ENCODE assay signal across 15 mouse cellular contexts in genomic region chr5:75878361-75878760, GRCm38 (mm10).
A peak's percentile ranks its signal among the peaks of the same experiment; 100 is the strongest.
DNase-seq lines count a peak whose midpoint lies in the region.
"Had no signal": no experiment of that assay in that cellular context is flagged by ENCODE, and none has a peak within 500 bp of the region (broad histone marks: within the 10 kb centered on the region; RNA-seq: fewer than 3 reads in every experiment).

No protein-coding gene starts in this region.

- no peaks in the 10 kb centered on the region for H3K9me3 ChIP-seq in heart, embryonic 10.5 days
- H3K9me3 ChIP-seq: limb, embryonic 12.5 days had no signal

- WGBS in heart, embryonic 10.5 days, result 76% methylated on average over 8 of the region's 8 CpGs

- DNase-seq in heart, postnatal 4 days, result peak; percentile 54
- no peak for DNase-seq in heart, embryonic 10.5 days (ENCODE audit: low spot score)
- DNase-seq in lung, postnatal 25 days (ENCODE audit: low spot score), result peak; percentile 10
- no peak for DNase-seq in lung, postnatal 10 days
- DNase-seq in adrenal gland, postnatal 36 days, result peak; percentile 66 to 75
- DNase-seq in kidney, postnatal 25 days, result peak; percentile 65 to 67
- no peak for DNase-seq in layer of hippocampus, adult 9-11 months
- DNase-seq in thymus, postnatal 25 days, result no peak
- DNase-seq: cerebellum, adult 9-10 months; gastrocnemius, adult 2 months; midbrain, embryonic 14.5 days had no signal

- no peak overlapping the region for H3K4me3 ChIP-seq in heart, embryonic 10.5 days
- H3K4me3 ChIP-seq: gastrocnemius, adult 2 months; layer of hippocampus, adult 2 months; limb, embryonic 12.5 days; myocyte had no signal

- H3K27me3 ChIP-seq in heart, embryonic 10.5 days (ENCODE audit: insufficient read depth, poor library complexity, severe bottlenecking), result no peaks in the 10 kb centered on the region
- H3K27me3 ChIP-seq: limb, embryonic 12.5 days had no signal

- H3K4me1 ChIP-seq in heart, embryonic 10.5 days, result peaks cover 29% of the 10 kb centered on the region

- no peak overlapping the region for H3K27ac ChIP-seq in heart, embryonic 10.5 days
- H3K27ac ChIP-seq: layer of hippocampus, adult 2 months; limb, embryonic 12.5 days; liver, embryonic 14.5 days had no signal

- no peaks in the 10 kb centered on the region; the same call in 1 of the 2 replicates for H3K36me3 ChIP-seq in heart, embryonic 10.5 days
- H3K36me3 ChIP-seq: limb, embryonic 12.5 days had no signal

Comparison
In these comparisons a context has a peak if more than half of its experiments do, and no peak if none do; other contexts are left out.
1. DNase-seq: peak in heart, postnatal 4 days (single experiment), lung, postnatal 25 days (single experiment), adrenal gland, postnatal 36 days (2 of 2) and kidney, postnatal 25 days (2 of 2); none in heart, embryonic 10.5 days (single experiment), lung, postnatal 10 days (single experiment), layer of hippocampus, adult 9-11 months (single experiment) and thymus, postnatal 25 days (single experiment).